ENCODE assay signal across 17 mouse cellular contexts in genomic region chr3:68375100-68375508, GRCm38 (mm10).
DNase-seq lines count a peak whose midpoint lies in the region; ATAC-seq lines count a peak whose summit lies in the region.
"Had no signal": no experiment of that assay in that cellular context is flagged by ENCODE, and none has a peak within 500 bp of the region (broad histone marks: within the 10 kb centered on the region; RNA-seq: fewer than 3 reads in every experiment).

No protein-coding gene starts in this region.

- no peaks in the 10 kb centered on the region for H3K27me3 ChIP-seq in heart, embryonic 12.5 days (replicated peaks)
- H3K27me3 ChIP-seq: limb, embryonic 12.5 days had no signal

- H3K27ac ChIP-seq in heart, embryonic 12.5 days (ENCODE audit: poor library complexity, severe bottlenecking) = no peak overlapping the region
- H3K27ac ChIP-seq: left cerebral cortex, adult 2 months; limb, embryonic 12.5 days had no signal

- H3K4me2 ChIP-seq in heart, embryonic 12.5 days = peak overlapping the region; percentile 33
- H3K4me2 ChIP-seq: limb, embryonic 12.5 days had no signal

- ATAC-seq in heart, embryonic 12.5 days (ENCODE audit: insufficient number of reproducible peaks, low FRiP score) = no peak
- ATAC-seq: intestine, embryonic 16.5 days; liver, postnatal 0 days; midbrain, embryonic 16.5 days had no signal

- DNase-seq in frontal cortex, postnatal 36 days (ENCODE audit: low spot score in 2 of 2) = peak; percentile 4 to 14
- DNase-seq in frontal cortex, postnatal 14 days (ENCODE audit: low spot score in 2 of 2) = no peak
- DNase-seq in layer of hippocampus, adult 11-12 months (ENCODE audit: low spot score) = peak; percentile 15
- no peak for DNase-seq in layer of hippocampus, postnatal 25 days (ENCODE audit: extremely low spot score in 1 of 2, low spot score in 1 of 2)
- peak; percentile 9 for DNase-seq in ZHBTc4 (ENCODE audit: low read depth, low spot score)
- no peak for DNase-seq in spleen, postnatal 36 days (ENCODE audit: low spot score in 2 of 2)
- DNase-seq in embryo, embryonic 10.5 days (ENCODE audit: low spot score) = no peak
- DNase-seq: cerebellum, adult 18-20 months; gastrocnemius, postnatal 25 days; liver, postnatal 0 days; thymus, postnatal 14 days had no signal

- no peak overlapping the region for H3K4me3 ChIP-seq in heart, embryonic 12.5 days
- H3K4me3 ChIP-seq: erythroblast, embryonic 14.5 days; left cerebral cortex, adult 2 months; limb, embryonic 12.5 days had no signal

- 50% methylated on average over 10 of the region's 10 CpGs for WGBS in heart, embryonic 12.5 days

- H3K9ac ChIP-seq in heart, embryonic 12.5 days = no peak overlapping the region
- H3K9ac ChIP-seq: limb, embryonic 12.5 days; liver, postnatal 0 days had no signal

- no peaks in the 10 kb centered on the region for H3K9me3 ChIP-seq in heart, embryonic 12.5 days (replicated peaks)
- H3K9me3 ChIP-seq: limb, embryonic 12.5 days had no signal

- H3K4me1 ChIP-seq in heart, embryonic 12.5 days (replicated peaks) = no peaks in the 10 kb centered on the region; the same call in 1 of the 2 replicates

- H3K36me3 ChIP-seq in heart, embryonic 12.5 days = no peaks in the 10 kb centered on the region
- H3K36me3 ChIP-seq: limb, embryonic 12.5 days had no signal

Comparison
In these comparisons a context has a peak if more than half of its experiments do, and no peak if none do; other contexts are left out.
1. DNase-seq: peak in frontal cortex, postnatal 36 days (2 of 2), layer of hippocampus, adult 11-12 months (single experiment) and ZHBTc4 (single experiment); none in frontal cortex, postnatal 14 days (0 of 2), layer of hippocampus, postnatal 25 days (0 of 2), spleen, postnatal 36 days (0 of 2) and embryo, embryonic 10.5 days (single experiment).